Mouse (Mus musculus): ENCODE results near the gene Capn9. TPM values are rescaled to one million over a fixed set of nuclear protein-coding genes. Genes with fewer than 3 reads are reported as not detected.

Gene Capn9
- not detected in 2 replicates for polyA plus RNA-seq (2012)

DNA sequence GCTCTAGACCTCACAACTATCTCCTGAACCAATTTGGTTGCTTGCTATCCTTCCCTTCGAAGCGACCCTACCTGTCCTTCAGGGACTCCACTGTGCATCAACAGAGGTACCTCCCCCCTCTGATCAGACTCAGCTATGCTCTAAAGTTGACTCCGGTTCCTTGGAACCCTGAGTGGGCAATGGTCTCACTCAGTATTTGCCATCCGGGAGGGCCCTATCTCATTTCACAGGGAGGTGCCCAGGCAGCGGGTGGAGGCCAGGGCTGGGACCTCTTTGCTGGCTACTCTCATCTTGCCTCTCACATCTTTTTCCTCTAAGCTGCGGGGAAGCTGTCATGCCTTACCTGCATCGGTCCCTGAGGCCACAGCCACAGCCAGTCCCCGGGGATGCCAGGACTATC lies at the start of gene Capn9:
Capn9 (plus strand) TSS at position 301 of the 400 bp plus-strand sequence.
- H3K4me3 ChIP-seq (replicated peaks): no peak within 1 kb of the TSS
- no peaks in the 10 kb centered on the region for H3K27me3 ChIP-seq (ENCODE audit: control insufficient read depth)
- TF ChIP-seq TAL1 (IDR thresholded peaks at IDR 0.05; ENCODE audit: low read length): no peak
- H3K4me1 ChIP-seq (ENCODE audit: control insufficient read depth): no peaks in the 10 kb centered on the region; the same call in none of the 2 replicates
- H3K36me3 ChIP-seq (ENCODE audit: control insufficient read depth): no peaks in the 10 kb centered on the region
- no peaks in the 10 kb centered on the region for H3K9me3 ChIP-seq (ENCODE audit: control insufficient read depth, low read length)

DNA sequence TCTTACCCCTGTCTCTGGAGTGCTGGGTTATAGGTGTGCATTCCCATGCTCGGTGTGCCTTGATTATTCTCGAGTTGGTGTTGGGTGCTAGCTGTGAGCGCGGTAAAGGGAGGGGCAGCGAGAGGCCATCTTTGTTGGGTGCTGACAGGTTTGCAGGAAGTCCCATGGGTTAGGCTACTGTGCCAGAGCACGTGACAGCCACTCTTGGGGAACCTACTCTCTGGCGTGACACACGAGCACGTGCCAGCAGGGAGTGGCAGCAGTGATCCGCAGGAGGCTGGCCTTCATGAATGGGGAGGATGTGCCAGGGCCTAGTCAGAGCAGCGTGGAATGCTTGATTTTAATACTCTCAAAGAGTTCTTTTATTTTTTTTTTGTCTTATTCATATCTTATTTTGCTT lies 49.6 kb upstream of the Capn9 start:
- peaks cover 72% of the 10 kb centered on the region for H3K36me3 ChIP-seq (ENCODE audit: control insufficient read depth)
- peaks cover 20% of the 10 kb centered on the region for H3K4me1 ChIP-seq (ENCODE audit: control insufficient read depth)
- H3K4me3 ChIP-seq (replicated peaks): no peak overlapping the region
- TF ChIP-seq TAL1 (IDR thresholded peaks at IDR 0.05; ENCODE audit: low read length) (no peak), GATA1 (IDR thresholded peaks at IDR 0.05; ENCODE audit: low read length) (no peak)
- no peaks in the 10 kb centered on the region for H3K9me3 ChIP-seq (ENCODE audit: control insufficient read depth, low read length)
- H3K27me3 ChIP-seq (ENCODE audit: control insufficient read depth): no peaks in the 10 kb centered on the region

DNA sequence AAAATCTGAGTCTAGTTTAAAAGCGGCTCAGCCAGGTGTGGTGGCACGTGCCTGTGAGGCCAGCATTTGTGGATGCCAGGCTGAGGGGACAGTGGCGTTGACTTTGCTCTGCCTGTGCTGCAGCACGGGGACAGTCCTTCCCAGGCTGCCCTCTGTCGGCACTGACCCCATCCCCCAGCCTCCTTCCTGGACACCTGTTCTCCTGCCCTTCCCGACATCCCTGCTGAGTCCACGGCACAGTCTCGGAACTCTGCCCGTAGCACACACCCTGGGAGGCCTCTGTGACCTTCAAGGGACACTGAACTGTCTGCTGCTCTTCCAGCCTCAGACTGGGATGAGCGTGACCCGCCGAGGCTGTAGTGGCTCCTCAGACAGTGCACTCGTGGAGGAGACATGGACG lies 45.8 kb upstream of the Capn9 start:
- Histone ChIP-seq H3K9me3 (ENCODE audit: control insufficient read depth, low read length) (no peaks in the 10 kb centered on the region), H3K27me3 (ENCODE audit: control insufficient read depth) (no peaks in the 10 kb centered on the region), H3K36me3 (ENCODE audit: control insufficient read depth) (peaks cover 89% of the 10 kb centered on the region), H3K4me3 (replicated peaks) (no peak overlapping the region), H3K4me1 (ENCODE audit: control insufficient read depth) (no peaks in the 10 kb centered on the region)
- TF ChIP-seq TAL1 (IDR thresholded peaks at IDR 0.05; ENCODE audit: low read length): no peak
- TF ChIP-seq GATA1 (IDR thresholded peaks at IDR 0.05; ENCODE audit: low read length): no peak

DNA sequence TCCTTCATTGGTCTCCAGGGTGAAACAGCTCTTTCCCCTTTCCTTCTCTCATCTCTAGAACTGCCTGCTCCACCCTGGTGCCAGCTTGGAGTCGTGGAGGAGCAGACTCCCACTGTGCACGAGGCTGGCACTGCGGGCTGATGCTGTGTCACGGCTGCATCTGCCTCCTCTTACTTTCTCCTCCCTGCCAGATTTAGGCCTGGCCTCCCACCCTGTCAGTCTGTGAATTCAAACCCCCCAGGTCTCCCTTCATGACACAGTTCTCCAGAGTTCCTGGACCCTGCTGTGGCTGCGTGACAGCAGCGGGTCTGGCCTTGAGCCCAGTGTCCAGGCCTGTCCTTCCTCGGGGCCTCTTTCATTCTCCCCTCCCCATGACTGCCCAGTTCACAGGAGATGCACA lies 45.4 kb upstream of the Capn9 start:
- Histone ChIP-seq H3K9me3 (ENCODE audit: control insufficient read depth, low read length) (no peaks in the 10 kb centered on the region), H3K27me3 (ENCODE audit: control insufficient read depth) (no peaks in the 10 kb centered on the region), H3K36me3 (ENCODE audit: control insufficient read depth) (peaks cover 91% of the 10 kb centered on the region), H3K4me1 (ENCODE audit: control insufficient read depth) (no peaks in the 10 kb centered on the region), H3K4me3 (replicated peaks) (no peak overlapping the region)
- TF ChIP-seq TAL1 (IDR thresholded peaks at IDR 0.05; ENCODE audit: low read length) (no peak), GATA1 (IDR thresholded peaks at IDR 0.05; ENCODE audit: low read length) (no peak)

DNA sequence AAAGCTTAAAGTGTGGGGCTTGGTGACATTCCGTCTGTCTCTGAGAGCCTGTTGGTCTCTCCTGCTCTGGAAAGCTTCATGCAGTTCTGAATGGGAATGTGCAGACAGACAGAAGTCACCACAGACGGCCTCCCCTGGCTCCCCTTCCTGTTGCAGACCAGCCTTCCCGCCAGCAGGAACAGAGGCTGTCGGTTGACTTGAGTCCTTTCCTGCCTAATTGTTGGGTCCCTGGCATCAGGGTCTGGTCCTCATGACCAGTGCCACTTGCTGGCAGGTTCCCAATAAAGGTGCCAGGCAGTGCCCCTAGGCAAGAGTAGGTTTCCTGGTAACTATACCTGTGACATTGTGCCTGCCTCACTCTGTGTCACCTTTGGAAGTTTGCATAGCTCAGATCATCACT lies 44.9 kb upstream of the Capn9 start:
- Histone ChIP-seq H3K4me3 (replicated peaks) (no peak overlapping the region), H3K36me3 (ENCODE audit: control insufficient read depth) (peaks cover 91% of the 10 kb centered on the region), H3K4me1 (ENCODE audit: control insufficient read depth) (no peaks in the 10 kb centered on the region), H3K27me3 (ENCODE audit: control insufficient read depth) (no peaks in the 10 kb centered on the region), H3K9me3 (ENCODE audit: control insufficient read depth, low read length) (no peaks in the 10 kb centered on the region)
- TF ChIP-seq TAL1 (IDR thresholded peaks at IDR 0.05; ENCODE audit: low read length): no peak
- no peak for TF ChIP-seq GATA1 (IDR thresholded peaks at IDR 0.05; ENCODE audit: low read length)

DNA sequence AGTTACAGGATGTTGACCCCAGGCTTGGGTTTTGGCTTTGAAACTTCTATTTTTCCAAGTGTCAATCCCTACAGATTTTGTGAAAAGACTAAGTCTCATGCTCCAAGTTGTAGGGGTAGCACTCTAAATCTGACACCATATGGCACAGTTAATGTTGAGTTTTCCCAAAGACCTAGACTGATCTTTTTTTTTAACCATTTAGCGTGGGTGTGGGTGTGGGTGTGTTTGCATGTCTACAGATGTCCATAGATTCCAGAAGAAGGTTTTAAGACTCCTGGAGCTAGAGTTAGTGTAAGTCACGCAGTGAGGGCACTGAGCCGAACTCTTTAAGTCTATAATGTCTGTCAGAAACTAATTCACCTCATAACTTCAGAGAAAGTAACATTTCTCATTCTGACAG lies 43.3 kb upstream of the Capn9 start:
- TF ChIP-seq GATA1 (IDR thresholded peaks at IDR 0.05; ENCODE audit: low read length) (no peak), TAL1 (IDR thresholded peaks at IDR 0.05; ENCODE audit: low read length) (no peak)
- H3K4me3 ChIP-seq (replicated peaks): no peak overlapping the region

DNA sequence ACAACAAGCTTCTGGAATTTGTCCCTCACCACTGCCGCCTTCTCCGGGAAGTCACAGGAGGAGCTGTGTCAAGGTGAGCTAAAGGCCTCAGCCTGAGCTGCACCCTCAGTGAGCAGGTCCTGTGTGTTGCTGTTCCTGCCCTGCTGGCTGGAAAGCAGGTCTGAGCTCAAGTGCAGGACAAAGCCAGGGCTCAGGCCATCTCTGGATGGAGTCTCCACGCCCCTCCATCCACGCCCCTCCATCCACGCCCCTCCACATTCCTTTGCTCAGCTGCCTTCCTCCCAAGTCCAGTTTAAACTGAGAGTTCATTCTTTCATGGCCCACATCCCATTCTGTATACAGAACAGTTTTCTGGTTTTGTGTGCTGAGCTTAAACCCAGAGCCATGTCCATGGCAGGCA lies 40.5 kb upstream of the Capn9 start:
- no peaks in the 10 kb centered on the region for H3K4me1 ChIP-seq (ENCODE audit: control insufficient read depth)
- H3K36me3 ChIP-seq (ENCODE audit: control insufficient read depth): peaks cover 87% of the 10 kb centered on the region
- H3K4me3 ChIP-seq (replicated peaks): no peak overlapping the region
- H3K27me3 ChIP-seq (ENCODE audit: control insufficient read depth): no peaks in the 10 kb centered on the region
- no peaks in the 10 kb centered on the region for H3K9me3 ChIP-seq (ENCODE audit: control insufficient read depth, low read length)
- TF ChIP-seq GATA1 (IDR thresholded peaks at IDR 0.05; ENCODE audit: low read length): no peak
- TF ChIP-seq TAL1 (IDR thresholded peaks at IDR 0.05; ENCODE audit: low read length): no peak

More for the DNA sequence above, 43.3 kb upstream of the Capn9 start:
- Histone ChIP-seq H3K4me1 (ENCODE audit: control insufficient read depth) (no peaks in the 10 kb centered on the region), H3K36me3 (ENCODE audit: control insufficient read depth) (peaks cover 83% of the 10 kb centered on the region), H3K27me3 (ENCODE audit: control insufficient read depth) (no peaks in the 10 kb centered on the region), H3K9me3 (ENCODE audit: control insufficient read depth, low read length) (no peaks in the 10 kb centered on the region)

DNA sequence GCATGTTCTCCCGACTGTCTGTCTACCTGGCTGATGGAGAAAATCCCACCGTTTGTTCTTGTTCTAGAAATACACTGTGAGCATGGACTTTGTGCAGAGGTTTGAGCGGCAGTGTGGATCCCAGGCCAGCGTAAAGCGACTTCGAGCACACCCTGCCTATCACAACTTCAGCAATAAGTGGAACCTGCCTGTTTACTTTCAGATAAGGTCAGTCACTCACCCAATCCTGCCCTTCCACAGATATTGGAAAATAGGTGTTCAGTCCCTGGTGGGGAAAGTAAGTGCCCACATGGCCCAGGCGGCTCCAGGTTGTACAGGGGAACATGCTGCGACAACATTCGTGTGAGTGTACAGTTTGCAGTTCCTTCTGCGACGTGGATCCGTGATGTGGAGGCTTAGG lies 35.0 kb upstream of the Capn9 start:
- no peak for TF ChIP-seq GATA1 (IDR thresholded peaks at IDR 0.05; ENCODE audit: low read length)
- TF ChIP-seq TAL1 (IDR thresholded peaks at IDR 0.05; ENCODE audit: low read length): no peak
- Histone ChIP-seq H3K4me3 (replicated peaks) (no peak overlapping the region), H3K9me3 (ENCODE audit: control insufficient read depth, low read length) (no peaks in the 10 kb centered on the region), H3K36me3 (ENCODE audit: control insufficient read depth) (peaks cover 89% of the 10 kb centered on the region), H3K4me1 (ENCODE audit: control insufficient read depth) (no peaks in the 10 kb centered on the region), H3K27me3 (ENCODE audit: control insufficient read depth) (no peaks in the 10 kb centered on the region)

DNA sequence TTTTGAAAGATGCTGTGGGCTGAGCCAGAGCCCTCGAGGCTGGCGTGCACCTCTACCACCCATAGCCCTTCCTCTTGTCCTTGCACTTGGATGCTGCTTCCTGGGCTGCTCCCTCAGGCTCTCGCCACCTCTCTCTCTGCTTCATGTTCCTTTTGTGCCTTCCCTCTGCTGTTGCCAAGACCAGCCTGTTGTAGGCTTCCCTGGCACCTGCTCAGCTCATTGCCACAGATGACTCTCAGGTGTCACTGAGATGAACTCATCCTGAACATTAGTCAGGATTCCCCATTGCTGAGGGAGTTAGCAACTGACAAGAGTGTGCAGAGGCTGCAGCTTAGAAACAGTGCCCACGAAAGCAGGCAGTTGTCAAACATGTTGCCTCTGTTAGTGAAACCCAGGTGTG lies 33.9 kb upstream of the Capn9 start:
- Histone ChIP-seq H3K36me3 (ENCODE audit: control insufficient read depth) (peaks cover 93% of the 10 kb centered on the region), H3K27me3 (ENCODE audit: control insufficient read depth) (no peaks in the 10 kb centered on the region), H3K4me3 (replicated peaks) (no peak overlapping the region), H3K9me3 (ENCODE audit: control insufficient read depth, low read length) (no peaks in the 10 kb centered on the region), H3K4me1 (ENCODE audit: control insufficient read depth) (no peaks in the 10 kb centered on the region)
- TF ChIP-seq GATA1 (IDR thresholded peaks at IDR 0.05; ENCODE audit: low read length) (no peak), TAL1 (IDR thresholded peaks at IDR 0.05; ENCODE audit: low read length) (no peak)

DNA sequence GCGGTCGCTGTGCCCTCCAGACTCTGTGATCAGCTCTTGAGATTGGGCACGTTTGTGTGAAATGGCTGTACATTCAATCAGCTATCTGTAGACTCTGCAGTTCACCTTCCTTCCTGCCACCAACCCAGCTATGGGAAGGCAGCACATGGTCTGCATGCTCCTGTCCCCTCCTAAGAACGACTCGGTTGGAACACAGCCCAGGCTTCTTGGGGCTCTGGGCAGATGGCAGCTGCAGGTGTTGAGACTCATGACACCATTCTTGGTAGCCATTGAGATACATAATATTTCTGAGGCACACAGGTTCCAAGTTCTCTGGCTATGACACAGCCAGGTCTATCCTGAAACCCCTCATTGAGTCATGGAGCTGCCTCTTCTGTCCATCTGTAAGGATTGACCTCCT lies 32.6 kb upstream of the Capn9 start:
- H3K27me3 ChIP-seq (ENCODE audit: control insufficient read depth): no peaks in the 10 kb centered on the region
- TF ChIP-seq TAL1 (IDR thresholded peaks at IDR 0.05; ENCODE audit: low read length) (no peak), GATA1 (IDR thresholded peaks at IDR 0.05; ENCODE audit: low read length) (no peak)
- H3K9me3 ChIP-seq (ENCODE audit: control insufficient read depth, low read length): no peaks in the 10 kb centered on the region
- H3K4me1 ChIP-seq (ENCODE audit: control insufficient read depth): no peaks in the 10 kb centered on the region
- H3K4me3 ChIP-seq (replicated peaks): no peak overlapping the region
- H3K36me3 ChIP-seq (ENCODE audit: control insufficient read depth): peaks cover 98% of the 10 kb centered on the region

Data from erythroblast, embryonic 14.5 days (primary cell).